Mouse (Mus musculus) MEL (cell line): ENCODE measurements around the gene Smyd3. TPM values are rescaled to one million over a fixed set of nuclear protein-coding genes. Genes with fewer than 3 reads are reported as not detected.
A peak's percentile ranks its signal among the peaks of the same experiment; 100 is the strongest.

Experiments
- DNase-seq: peaks from one replicate; pipeline ENCODE4 v3.0.0; 2011; ENCODE audit warnings: low read depth, low spot score
- H3K27ac ChIP-seq: 2 replicates; pipeline ENCODE4 v1.5.1; 2012; ENCODE audit warnings: low read depth, mild to moderate bottlenecking, control low read depth, low read length, moderate library complexity; ENCODE audit not compliant: control insufficient read depth
- H3K27me3 ChIP-seq, 2 experiments: fragments of 150-350 bp in 1 of 2; sonication (generic) in 1 of 2; 2 replicates each; pipeline ENCODE4 v1.6.1; 2012; ENCODE audit warnings: low read length in 2 of 2, mild to moderate bottlenecking in 2 of 2, improper control_type of control experiment in 1 of 2, moderate library complexity in 1 of 2; ENCODE audit not compliant: insufficient read depth in 2 of 2, control insufficient read depth in 1 of 2
- H3K36me3 ChIP-seq, 2 experiments: 2 replicates each; pipeline ENCODE4 v1.6.1; 2012 to 2014; ENCODE audit warnings: low read length in 2 of 2, improper control_type of control experiment in 1 of 2, inconsistent platforms in 1 of 2, mild to moderate bottlenecking in 1 of 2; ENCODE audit not compliant: insufficient read depth in 2 of 2, control insufficient read depth in 1 of 2
- H3K4me1 ChIP-seq, 2 experiments: fragments of 150-350 bp in 1 of 2; sonication (generic) in 1 of 2; 2 replicates each; pipeline ENCODE4 v1.6.1; 2012; ENCODE audit warnings: low read length in 2 of 2, improper control_type of control experiment in 1 of 2, mild to moderate bottlenecking in 1 of 2; ENCODE audit not compliant: insufficient read depth in 2 of 2, control insufficient read depth in 1 of 2
- H3K4me3 ChIP-seq, 2 experiments: fragments of 150-350 bp in 1 of 2; sonication (generic) in 1 of 2; 2 replicates each; pipeline ENCODE4 v1.5.1; 2012; ENCODE audit warnings: low read depth in 2 of 2, low read length in 2 of 2, mild to moderate bottlenecking in 2 of 2, moderate library complexity in 2 of 2, control low read depth in 1 of 2, improper control_type of control experiment in 1 of 2; ENCODE audit not compliant: control insufficient read depth in 1 of 2, insufficient read depth in 1 of 2
- H3K79me2 ChIP-seq: 2 replicates; pipeline ENCODE4 v1.6.1; 2012; ENCODE audit warnings: mild to moderate bottlenecking, low read length, moderate library complexity; ENCODE audit not compliant: control insufficient read depth, poor library complexity, insufficient read depth
- H3K9ac ChIP-seq: 2 replicates; pipeline ENCODE4 v1.6.1; 2012; ENCODE audit warnings: low read depth, mild to moderate bottlenecking, control low read depth, low read length, moderate library complexity; ENCODE audit not compliant: control insufficient read depth, poor library complexity, severe bottlenecking
- H3K9me3 ChIP-seq: fragments of 150-350 bp; sonication (generic); replicated peaks from 2 replicates; pipeline ENCODE4 v1.6.1; 2012; ENCODE audit warnings: mild to moderate bottlenecking, low read length, improper control_type of control experiment, moderate library complexity; ENCODE audit not compliant: insufficient read depth
- ELF1 ChIP-seq: IDR thresholded peaks from 2 replicates; pipeline ENCODE4 v1.6.1; 2014; ENCODE audit warnings: low read depth, mild to moderate bottlenecking, inconsistent platforms, low read length, improper control_type of control experiment, moderate library complexity
- EP300 ChIP-seq, 2 experiments: IDR thresholded peaks; 2 replicates each; pipeline ENCODE4 v1.6.1; 2011; ENCODE audit warnings: improper control_type of control experiment in 2 of 2, low read length in 2 of 2, low read depth in 1 of 2, mild to moderate bottlenecking in 1 of 2
- ETS1 ChIP-seq: IDR thresholded peaks from 2 replicates; pipeline ENCODE4 v1.6.1; 2012; ENCODE audit warnings: low read depth, mild to moderate bottlenecking, inconsistent platforms, low read length, improper control_type of control experiment, moderate library complexity
- GATA1 ChIP-seq: IDR thresholded peaks from 2 replicates; pipeline ENCODE4 v1.6.1; 2011; ENCODE audit warnings: low read depth, low read length, improper control_type of control experiment
- HCFC1 ChIP-seq: IDR thresholded peaks from 2 replicates; pipeline ENCODE4 v1.6.1; 2012; ENCODE audit warnings: low read depth, mild to moderate bottlenecking, inconsistent platforms, low read length, improper control_type of control experiment, moderate library complexity
- MAFK ChIP-seq: IDR thresholded peaks from 2 replicates; pipeline ENCODE4 v1.6.1; 2011; ENCODE audit warnings: low read depth, mild to moderate bottlenecking, low read length, improper control_type of control experiment, borderline replicate concordance
- MAZ ChIP-seq: IDR thresholded peaks from 2 replicates; pipeline ENCODE4 v1.6.1; 2012; ENCODE audit warnings: low read depth, mild to moderate bottlenecking, inconsistent platforms, low read length, improper control_type of control experiment
- MEF2A ChIP-seq: IDR thresholded peaks from 2 replicates; pipeline ENCODE4 v1.6.1; 2014; ENCODE audit warnings: low read depth, mild to moderate bottlenecking, inconsistent platforms, low read length, improper control_type of control experiment; ENCODE audit not compliant: poor library complexity, insufficient replicate concordance, severe bottlenecking; ENCODE audit errors: extremely low read depth
- MXI1 ChIP-seq: IDR thresholded peaks from 2 replicates; pipeline ENCODE4 v1.6.1; 2011; ENCODE audit warnings: mild to moderate bottlenecking, low read depth, low read length, improper control_type of control experiment
- MYB ChIP-seq: IDR thresholded peaks from 2 replicates; pipeline ENCODE4 v1.6.1; 2011; ENCODE audit warnings: mild to moderate bottlenecking, low read depth, low read length, improper control_type of control experiment
- MYC ChIP-seq: IDR thresholded peaks from 2 replicates; pipeline ENCODE4 v1.6.1; 2011; ENCODE audit warnings: low read depth, mild to moderate bottlenecking, low read length, improper control_type of control experiment, moderate library complexity
- POLR2AphosphoS2 ChIP-seq: IDR thresholded peaks from 2 replicates; pipeline ENCODE4 v1.6.1; 2011; ENCODE audit warnings: low read length, improper control_type of control experiment
- RAD21 ChIP-seq: IDR thresholded peaks from 2 replicates; pipeline ENCODE4 v1.6.1; 2011; ENCODE audit warnings: mild to moderate bottlenecking, low read depth, low read length, improper control_type of control experiment
- SIN3A ChIP-seq: IDR thresholded peaks from 2 replicates; pipeline ENCODE4 v1.6.1; 2012; ENCODE audit warnings: low read length, improper control_type of control experiment, inconsistent platforms
- SMC3 ChIP-seq: IDR thresholded peaks from 2 replicates; pipeline ENCODE4 v1.6.1; 2011; ENCODE audit warnings: low read depth, low read length, improper control_type of control experiment
- TAL1 ChIP-seq: IDR thresholded peaks from 2 replicates; pipeline ENCODE4 v1.6.1; 2012; ENCODE audit warnings: mild to moderate bottlenecking, inconsistent platforms, low read length, moderate library complexity, mixed read lengths
- TBP ChIP-seq: IDR thresholded peaks from 2 replicates; pipeline ENCODE4 v1.8.0; 2011; ENCODE audit warnings: low read depth, low read length, improper control_type of control experiment
- TCF12 ChIP-seq: IDR thresholded peaks from 2 replicates; pipeline ENCODE4 v1.6.1; 2014; ENCODE audit warnings: low read depth, mild to moderate bottlenecking, inconsistent platforms, low read length, improper control_type of control experiment, moderate library complexity
- USF1 ChIP-seq: IDR thresholded peaks from 2 replicates; pipeline ENCODE4 v1.6.1; 2014; ENCODE audit warnings: low read depth, mild to moderate bottlenecking, inconsistent platforms, low read length, improper control_type of control experiment, moderate library complexity
- USF2 ChIP-seq, 2 experiments: IDR thresholded peaks; 2 replicates each; pipeline ENCODE4 v1.6.1; 2011 to 2012; ENCODE audit warnings: improper control_type of control experiment in 2 of 2, low read length in 2 of 2, borderline replicate concordance in 1 of 2, inconsistent platforms in 1 of 2, low read depth in 1 of 2, mild to moderate bottlenecking in 1 of 2; ENCODE audit not compliant: insufficient read depth in 1 of 2
- polyA plus RNA-seq, 2 experiments: library from polyadenylated mRNA; stranded (reverse) in 1 of 2; unstranded in 1 of 2; fragments of >175 nt in 1 of 2; fragments of >200 nt in 1 of 2; gene quantifications; 2 replicates each; pipeline versions ENCODE4 v1.2.1 to v1.2.4; 2012; ENCODE audit warnings: low replicate concordance in 2 of 2, low read depth in 1 of 2; ENCODE audit not compliant: insufficient read length in 2 of 2, insufficient read depth in 1 of 2, missing spikeins in 1 of 2
- total RNA-seq: library from RNA; depleted of rRNA; stranded (reverse); fragments of 300-350 nt; gene quantifications from 2 replicates; pipeline ENCODE4 v1.2.3, GENCODE M21; 2012

Gene Smyd3
- total and polyA plus RNA-seq, 3 experiments = 13.3 to 18.2 TPM; not detected in 1

DNA sequence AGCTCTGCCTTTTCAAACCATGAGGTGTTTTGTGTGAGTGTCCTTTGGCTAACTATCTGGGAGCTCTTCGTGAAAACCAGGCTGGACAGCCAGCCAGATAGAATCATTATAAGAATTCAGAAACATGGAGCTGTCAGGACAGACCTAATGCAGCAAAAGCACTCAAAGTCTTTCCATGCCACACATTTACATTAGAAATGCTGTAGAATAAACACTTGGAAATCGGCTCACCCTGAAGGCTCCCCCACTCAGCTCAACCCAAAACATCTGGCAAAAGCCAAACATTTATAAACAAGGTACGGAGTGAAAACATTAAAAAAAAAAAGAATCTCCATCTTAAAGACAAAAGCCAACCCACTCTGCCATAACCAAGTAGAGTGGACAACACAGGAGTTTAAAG, 391.6 kb downstream of the Smyd3 start:
- TF ChIP-seq POLR2AphosphoS2 = no peak
- no peak for TF ChIP-seq MEF2A
- TF ChIP-seq MAFK = no peak
- no peak for TF ChIP-seq HCFC1
- Histone ChIP-seq H3K9ac (no peak overlapping the region), H3K27ac (no peak overlapping the region), H3K27me3 (no peaks in the 10 kb centered on the region), H3K4me3 (no peak overlapping the region), H3K79me2 (no peaks in the 10 kb centered on the region), H3K4me1 (peaks cover 5 to 22% of the 10 kb centered on the region in 2 experiments), H3K36me3 (peaks cover 0 to 20% of the 10 kb centered on the region in 2 experiments; a peak in 2 of 4 replicates), H3K9me3 (no peaks in the 10 kb centered on the region)
- no peak for DNase-seq

DNA sequence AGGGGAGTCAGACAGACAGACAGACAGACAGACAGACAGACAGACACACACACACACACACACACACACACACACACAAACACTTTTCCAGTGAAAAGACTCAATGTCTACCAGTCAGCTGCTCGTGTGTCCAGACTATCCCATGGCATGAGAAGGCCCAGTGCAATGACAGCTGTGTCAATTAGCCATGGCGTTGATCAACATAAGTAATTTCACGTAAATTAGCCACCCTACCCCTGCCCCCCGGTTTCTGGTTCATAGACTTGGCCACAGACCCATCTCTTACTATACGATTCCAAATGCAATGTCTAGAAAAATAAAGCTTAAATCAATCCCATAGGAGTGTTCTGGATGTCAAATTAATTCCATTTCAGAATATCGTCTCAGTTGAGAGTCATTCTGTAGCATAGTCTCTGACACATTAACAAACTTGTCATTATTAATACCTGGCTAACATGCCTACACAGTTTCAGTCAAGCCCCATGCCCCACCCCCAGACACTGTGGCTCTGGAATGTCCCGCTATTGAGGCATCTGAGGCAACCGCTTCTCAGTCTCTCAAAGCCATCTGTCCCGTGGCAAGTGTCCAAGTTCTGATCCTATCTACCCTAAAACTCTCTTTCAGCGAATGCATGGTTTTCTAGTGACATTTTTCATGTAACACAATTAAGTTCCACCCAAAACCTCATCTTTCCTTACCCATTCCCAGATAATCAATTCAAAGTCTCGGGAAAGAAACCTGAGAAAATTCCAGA, 395.2 kb downstream of the Smyd3 start:
- no peaks in the 10 kb centered on the region for H3K79me2 ChIP-seq
- H3K4me3 ChIP-seq = no peak overlapping the region
- peaks cover 18 to 38% of the 10 kb centered on the region in 2 experiments for H3K4me1 ChIP-seq
- no peaks in the 10 kb centered on the region for H3K27me3 ChIP-seq
- TF ChIP-seq ELF1 = no peak
- peak; percentile 65 for TF ChIP-seq GATA1
- TF ChIP-seq EP300 (IDR thresholded peaks at IDR 0.05; ENCODE audit: low read depth in 1 of 2, low read length in 2 of 2) = peak; percentile 69 to 76; a peak in 3 of 4 replicates
- TF ChIP-seq TAL1 = 0 out of 2 replicates have a peak, but pooled peaks have one; percentile 7
- TF ChIP-seq MYC = peak; percentile 54; the same call in 1 of the 2 replicates
- TF ChIP-seq MYB = 0 out of 2 replicates have a peak, but pooled peaks have one; percentile 24
- TF ChIP-seq USF2 (IDR thresholded peaks at IDR 0.05; ENCODE audit: borderline replicate concordance in 1 of 2, insufficient read depth in 1 of 2, low read depth in 1 of 2, low read length in 2 of 2) = no peak
- TF ChIP-seq MXI1 = 0 out of 2 replicates have a peak, but pooled peaks have one; percentile 24
- TF ChIP-seq MAZ = no peak
- peak; percentile 57 for TF ChIP-seq TCF12
- 0 out of 2 replicates have a peak, but pooled peaks have one; percentile 14 for TF ChIP-seq TBP
- TF ChIP-seq ETS1 = peak; percentile 72
- TF ChIP-seq USF1 = no peak
- TF ChIP-seq SIN3A = peak; percentile 55
- TF ChIP-seq RAD21 = no peak
- TF ChIP-seq SMC3 = no peak
- TF ChIP-seq, all 39 proteins: peak for 10
- H3K9me3 ChIP-seq = no peaks in the 10 kb centered on the region
- peak; percentile 91 for DNase-seq
- peak overlapping the region; percentile 64 for H3K27ac ChIP-seq
- peak overlapping the region; percentile 17; the same call in 1 of the 2 replicates for H3K9ac ChIP-seq
- peaks cover 0 to 41% of the 10 kb centered on the region in 2 experiments; a peak in 2 of 4 replicates for H3K36me3 ChIP-seq
